Mouse (Mus musculus): Measurements from ENCODE around the gene Tmem59l. TPM values are rescaled to one million over a fixed set of nuclear protein-coding genes. Genes with fewer than 3 reads are reported as not detected.
A peak's percentile ranks its signal among the peaks of the same experiment; 100 is the strongest.

The Tmem59l gene
- polyA plus RNA-seq, 1 experiment from 2014 or later: not detected

GRCm38 (mm10) chr8:70495001-70495770 lies 8.0 kb upstream of the Tmem59l start:
- 7% methylated on average over 21 of the region's 21 CpGs for WGBS (ENCODE audit: insufficient replicate concordance)
- Histone ChIP-seq H3K4me1 (replicated peaks) (peaks cover 29% of the 10 kb centered on the region), H3K9me3 (replicated peaks) (no peaks in the 10 kb centered on the region), H3K4me3 (replicated peaks) (no peak overlapping the region), H3K36me3 (replicated peaks) (no peaks in the 10 kb centered on the region), H3K27ac (replicated peaks) (no peak overlapping the region), H3K4me2 (no peak overlapping the region), H3K9ac (no peak overlapping the region), H3K27me3 (peaks cover 100% of the 10 kb centered on the region)
- no peak for ATAC-seq (ENCODE audit: insufficient read depth)

DNA sequence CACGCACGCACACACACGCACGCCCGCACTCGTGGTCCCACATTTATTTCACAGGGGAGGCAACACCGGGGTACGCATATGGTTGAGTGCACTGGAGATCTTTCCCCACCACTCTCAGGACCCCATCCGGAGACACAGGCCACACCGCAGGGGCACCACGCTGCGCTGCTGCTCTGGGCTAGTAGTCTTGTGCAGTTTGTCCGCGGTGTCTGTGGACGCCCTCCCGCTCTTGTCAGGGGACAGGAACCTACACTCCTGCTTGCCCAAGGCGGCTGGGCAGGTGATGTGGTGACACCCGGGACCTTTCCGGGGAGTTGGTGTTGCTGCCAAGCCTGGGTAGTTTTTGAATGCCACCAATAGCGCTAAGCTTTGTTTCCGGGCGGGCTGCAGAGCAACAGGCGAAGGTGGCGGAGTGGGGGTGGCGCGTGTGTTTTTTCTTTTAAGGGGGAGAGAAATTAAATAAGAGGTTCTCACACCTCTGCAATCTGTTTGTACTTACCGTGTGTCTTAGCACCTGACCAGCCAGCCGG lies 7.3 kb upstream of the Tmem59l start:
- Histone ChIP-seq H3K9ac (no peak overlapping the region), H3K27ac (replicated peaks) (no peak overlapping the region), H3K27me3 (peaks cover 100% of the 10 kb centered on the region), H3K4me1 (replicated peaks) (peaks cover 25% of the 10 kb centered on the region), H3K9me3 (replicated peaks) (no peaks in the 10 kb centered on the region), H3K4me3 (replicated peaks) (no peak overlapping the region), H3K36me3 (replicated peaks) (no peaks in the 10 kb centered on the region), H3K4me2 (no peak overlapping the region)
- 6% methylated on average over 28 of the region's 28 CpGs for WGBS (ENCODE audit: insufficient replicate concordance)
- no peak for ATAC-seq (ENCODE audit: insufficient read depth)

DNA sequence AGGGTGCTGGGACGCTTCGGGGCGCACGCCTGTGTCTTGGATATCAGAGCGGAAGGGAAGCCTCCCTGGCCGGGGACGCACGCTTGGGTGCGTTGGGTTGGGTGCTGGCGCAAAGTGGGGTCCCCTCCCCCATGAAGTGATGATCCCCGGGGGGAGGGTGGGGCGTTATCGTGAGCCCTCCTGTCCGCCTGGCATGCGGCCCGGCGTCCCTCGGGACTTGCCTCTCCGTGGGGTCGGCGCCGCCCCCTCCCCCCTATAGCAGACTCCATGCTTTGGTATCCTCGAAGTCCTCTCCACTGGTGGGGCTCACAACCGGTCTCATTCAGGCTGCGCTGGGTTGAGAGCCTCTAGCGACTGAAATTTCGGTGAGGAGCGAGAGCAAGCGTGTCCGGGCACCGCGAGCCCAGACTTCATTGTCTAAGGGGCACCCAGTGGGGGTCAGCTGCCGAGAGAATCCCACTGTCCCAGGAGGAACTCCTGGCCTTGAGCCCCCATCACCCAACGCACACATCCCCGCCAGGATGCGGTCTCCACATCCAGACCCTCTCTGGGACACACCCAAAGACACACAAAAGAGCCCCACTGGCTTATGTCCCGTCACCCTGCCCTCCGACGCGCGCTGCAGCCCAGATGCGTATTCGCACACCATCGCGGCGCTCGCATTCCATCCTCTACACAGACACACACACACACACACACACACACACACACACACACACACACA lies 6.7 kb upstream of the Tmem59l start:
- no peak overlapping the region; the same call in 1 of the 2 replicates for H3K4me2 ChIP-seq
- H3K27me3 ChIP-seq: peaks cover 100% of the 10 kb centered on the region

DNA sequence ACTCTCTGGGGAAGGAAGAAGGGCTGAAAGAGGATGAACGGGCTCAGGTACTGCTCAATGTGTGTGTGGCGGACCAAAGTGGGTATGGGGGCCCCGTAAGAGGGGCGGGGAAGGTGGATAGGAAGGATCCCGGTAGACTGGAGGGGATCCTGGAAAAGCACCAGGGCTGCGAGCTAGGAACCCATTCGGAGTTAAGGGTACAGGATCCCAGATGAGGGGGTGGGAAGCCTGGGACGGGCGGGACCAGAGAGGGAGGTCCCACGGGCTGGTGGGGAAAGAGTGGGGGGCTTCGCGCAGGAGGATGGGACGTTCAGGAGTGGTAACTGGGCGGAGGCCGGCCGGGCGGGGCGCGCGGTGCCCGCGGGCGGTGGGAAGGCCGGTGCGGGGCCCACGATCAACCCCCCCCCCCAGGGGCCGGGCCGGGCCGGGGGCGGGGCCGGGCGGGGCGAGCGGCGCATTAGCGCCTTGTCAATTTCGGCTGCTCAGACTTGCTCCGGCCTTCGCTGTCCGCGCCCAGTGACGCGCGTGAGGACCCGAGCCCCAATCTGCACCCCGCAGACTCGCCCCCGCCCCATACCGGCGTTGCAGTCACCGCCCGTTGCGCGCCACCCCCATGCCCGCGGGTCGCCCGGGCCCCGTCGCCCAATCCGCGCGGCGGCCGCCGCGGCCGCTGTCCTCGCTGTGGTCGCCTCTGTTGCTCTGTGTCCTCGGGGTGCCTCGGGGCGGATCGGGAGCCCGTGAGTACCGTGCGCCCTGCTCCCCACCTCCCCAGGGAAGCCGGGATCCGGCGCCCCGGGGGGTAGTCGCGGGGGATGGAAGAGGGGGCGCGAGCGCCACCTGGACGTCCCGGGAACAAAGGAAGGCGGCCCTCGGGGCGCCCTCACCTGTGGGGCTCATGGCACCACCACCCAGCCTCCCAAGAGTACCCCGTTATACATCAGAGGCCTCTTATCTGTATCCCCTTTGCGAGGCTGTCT lies 5.8 kb upstream of the Tmem59l start, which contains the start of gene Crlf1:
Crlf1 (plus strand) TSS at position 495 of the 977 bp plus-strand sequence.
- peaks cover 100% of the 10 kb centered on the region for H3K27me3 ChIP-seq

More for the DNA sequence above, 6.7 kb upstream of the Tmem59l start:
- no peak for ATAC-seq (ENCODE audit: insufficient read depth)
- H3K9me3 ChIP-seq (replicated peaks): no peaks in the 10 kb centered on the region
- WGBS (ENCODE audit: insufficient replicate concordance): 2% methylated on average over 47 of the region's 47 CpGs
- H3K36me3 ChIP-seq (replicated peaks): no peaks in the 10 kb centered on the region
- peaks cover 24% of the 10 kb centered on the region for H3K4me1 ChIP-seq (replicated peaks)
- H3K9ac ChIP-seq: no peak overlapping the region
- H3K4me3 ChIP-seq (replicated peaks): no peak overlapping the region; the same call in 1 of the 2 replicates
- H3K27ac ChIP-seq (replicated peaks): no peak overlapping the region

DNA sequence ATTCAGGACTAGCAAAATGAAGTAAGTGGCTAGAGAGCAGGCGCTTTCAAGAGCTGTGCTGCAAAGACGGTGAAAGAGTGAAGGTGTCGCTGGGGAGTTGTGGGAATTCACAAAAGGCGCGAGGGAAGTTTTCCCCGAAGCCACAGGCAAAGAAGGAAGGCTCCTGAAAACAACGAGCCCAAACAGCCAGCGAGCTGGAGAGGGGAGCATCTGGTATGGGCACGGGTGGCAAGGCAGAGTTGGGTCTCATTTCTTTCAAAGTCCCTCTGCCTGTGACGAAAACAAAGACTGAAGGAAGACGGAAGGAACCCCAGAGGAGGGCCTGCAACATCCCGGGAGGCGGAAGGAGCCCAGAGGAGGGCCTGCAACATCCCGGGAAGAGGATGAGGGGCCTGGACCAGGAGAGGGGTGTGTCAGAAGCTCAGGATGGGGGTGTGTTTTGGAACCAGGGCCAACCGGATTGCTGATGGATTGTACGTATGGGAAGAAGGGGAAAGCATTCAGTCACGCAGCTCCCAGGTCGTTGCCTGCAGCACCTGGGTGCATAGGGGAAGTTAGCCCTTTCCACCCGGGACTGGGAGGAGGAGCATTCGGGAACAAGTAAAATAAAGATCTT lies 3.8 kb upstream of the Tmem59l start:
- ATAC-seq (ENCODE audit: insufficient read depth): no peak
- H3K4me1 ChIP-seq (replicated peaks): peaks cover 30% of the 10 kb centered on the region
- H3K4me3 ChIP-seq (replicated peaks): no peak overlapping the region
- H3K36me3 ChIP-seq (replicated peaks): no peaks in the 10 kb centered on the region
- 7% methylated on average over 20 of the region's 20 CpGs for WGBS (ENCODE audit: insufficient replicate concordance)
- no peak overlapping the region for H3K9ac ChIP-seq
- H3K27ac ChIP-seq (replicated peaks): no peak overlapping the region
- H3K4me2 ChIP-seq: no peak overlapping the region
- H3K27me3 ChIP-seq: peaks cover 100% of the 10 kb centered on the region
- H3K9me3 ChIP-seq (replicated peaks): no peaks in the 10 kb centered on the region

More for the DNA sequence above, 5.8 kb upstream of the Tmem59l start, which contains the start of gene Crlf1:
- Histone ChIP-seq H3K9ac (no peak within 1 kb of the TSS), H3K9me3 (replicated peaks) (no peaks in the 10 kb centered on the region), H3K4me1 (replicated peaks) (peaks cover 29% of the 10 kb centered on the region), H3K4me3 (replicated peaks) (peak within 1 kb of the TSS; percentile 35), H3K4me2 (peak within 1 kb of the TSS; percentile 57), H3K36me3 (replicated peaks) (no peaks in the 10 kb centered on the region), H3K27ac (replicated peaks) (no peak within 1 kb of the TSS)
- ATAC-seq (ENCODE audit: insufficient read depth): no peak
- under 1% methylated on average over 77 of the region's 93 CpGs for WGBS (ENCODE audit: insufficient replicate concordance)

DNA sequence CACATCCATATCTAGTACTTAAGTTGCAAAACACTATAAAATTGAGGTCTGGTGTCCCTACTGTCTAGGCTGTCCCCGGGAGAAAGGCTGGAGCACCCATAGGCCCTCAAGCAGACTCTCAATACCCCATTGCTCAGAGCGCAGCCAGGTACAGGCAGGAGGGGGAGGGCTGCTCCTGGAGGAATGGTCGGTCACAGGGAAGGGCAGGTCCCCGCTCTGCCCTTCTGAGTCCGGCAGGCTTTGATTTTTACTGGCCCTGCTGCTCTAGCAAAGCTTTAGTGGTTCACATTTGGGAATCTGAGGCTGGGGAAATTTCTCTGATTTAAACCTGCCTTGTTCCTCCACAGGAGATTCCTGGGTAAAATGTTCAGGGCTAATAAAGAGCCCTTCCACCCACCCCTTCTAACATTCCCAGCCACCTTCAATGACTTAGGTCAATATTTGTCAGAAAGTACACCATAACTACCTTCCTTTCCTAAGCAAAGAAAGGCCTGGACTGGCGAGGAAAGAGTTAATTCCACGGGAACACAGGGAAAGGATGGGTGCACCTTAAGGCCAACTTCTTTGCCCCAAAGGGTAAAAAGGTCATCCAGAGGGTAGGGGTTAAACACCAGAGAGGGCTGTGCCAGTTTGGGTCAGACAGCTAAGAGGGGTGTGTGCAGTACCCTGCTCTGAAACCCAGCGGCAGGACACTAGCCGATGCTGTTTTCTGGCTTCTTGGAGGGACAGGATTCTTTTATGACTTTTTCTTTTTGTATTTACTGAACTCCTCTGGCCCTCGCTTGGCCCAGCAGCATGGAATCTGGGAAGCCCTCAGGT lies 3.1 kb upstream of the Tmem59l start:
- 19% methylated on average over 10 of the region's 10 CpGs for WGBS (ENCODE audit: insufficient replicate concordance)
- ATAC-seq (ENCODE audit: insufficient read depth): no peak
- H3K4me3 ChIP-seq (replicated peaks): no peak overlapping the region
- H3K4me2 ChIP-seq: no peak overlapping the region
- no peaks in the 10 kb centered on the region for H3K36me3 ChIP-seq (replicated peaks)
- H3K27ac ChIP-seq (replicated peaks): no peak overlapping the region
- no peak overlapping the region for H3K9ac ChIP-seq
- H3K27me3 ChIP-seq: peaks cover 100% of the 10 kb centered on the region
- peaks cover 30% of the 10 kb centered on the region for H3K4me1 ChIP-seq (replicated peaks)
- H3K9me3 ChIP-seq (replicated peaks): no peaks in the 10 kb centered on the region

- Histone ChIP-seq H3K9ac (no peak overlapping the region), H3K4me2 (peak overlapping the region; percentile 49), H3K27ac (replicated peaks) (no peak overlapping the region), H3K4me3 (replicated peaks) (peak overlapping the region; percentile 25), H3K27me3 (peaks cover 100% of the 10 kb centered on the region), H3K36me3 (replicated peaks) (no peaks in the 10 kb centered on the region), H3K9me3 (replicated peaks) (no peaks in the 10 kb centered on the region), H3K4me1 (replicated peaks) (peaks cover 30% of the 10 kb centered on the region)
- 3% methylated on average over 35 of the region's 41 CpGs for WGBS (ENCODE audit: insufficient replicate concordance)
- no peak for ATAC-seq (ENCODE audit: insufficient read depth)
Observed at GRCm38 (mm10) chr8:70489576-70489975, 2.4 kb upstream of the Tmem59l start.

DNA sequence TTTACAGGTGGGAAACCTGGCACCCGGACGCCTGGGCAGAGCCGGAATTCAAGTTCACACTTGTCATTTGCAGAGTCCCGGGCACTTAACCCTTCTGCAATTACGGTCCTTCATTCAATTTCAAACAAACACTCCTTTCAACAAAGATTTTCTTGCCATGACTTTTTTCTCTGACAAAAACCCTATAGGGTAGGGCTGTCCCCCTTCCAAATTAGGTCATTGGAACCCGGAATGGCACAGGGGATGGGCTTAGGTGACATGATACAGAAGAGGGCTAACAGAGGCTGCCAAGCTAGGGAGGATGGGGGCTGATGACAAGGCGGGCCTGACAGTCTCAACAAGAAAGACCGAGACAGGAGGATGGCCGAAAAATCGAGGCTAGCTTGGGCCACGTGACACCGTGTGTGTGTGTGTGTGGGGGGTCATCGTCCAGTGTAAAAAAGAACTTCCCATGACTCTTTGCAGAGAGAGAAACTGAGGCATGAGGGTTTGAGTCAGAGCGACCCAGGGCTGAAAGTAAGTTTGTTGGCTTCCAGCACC lies 1.8 kb upstream of the Tmem59l start:
- peaks cover 100% of the 10 kb centered on the region for H3K27me3 ChIP-seq
- ATAC-seq (ENCODE audit: insufficient read depth): no peak
- no peak overlapping the region for H3K9ac ChIP-seq
- no peak overlapping the region for H3K27ac ChIP-seq (replicated peaks)
- H3K4me1 ChIP-seq (replicated peaks): peaks cover 30% of the 10 kb centered on the region
- H3K4me2 ChIP-seq: peak overlapping the region; percentile 54
- peak overlapping the region; percentile 25 for H3K4me3 ChIP-seq (replicated peaks)
- 3% methylated on average over 14 of the region's 14 CpGs for whole genome bisulfite sequencing (ENCODE audit: insufficient replicate concordance)
- H3K9me3 ChIP-seq (replicated peaks): no peaks in the 10 kb centered on the region
- H3K36me3 ChIP-seq (replicated peaks): no peaks in the 10 kb centered on the region

- no peaks in the 10 kb centered on the region for H3K36me3 ChIP-seq (replicated peaks)
- WGBS (ENCODE audit: insufficient replicate concordance): 3% methylated on average over 55 of the region's 55 CpGs
- H3K27me3 ChIP-seq: peaks cover 100% of the 10 kb centered on the region
- H3K9me3 ChIP-seq (replicated peaks): no peaks in the 10 kb centered on the region
- peaks cover 26% of the 10 kb centered on the region for H3K4me1 ChIP-seq (replicated peaks)
- H3K4me2 ChIP-seq: peak overlapping the region; percentile 54
- H3K27ac ChIP-seq (replicated peaks): no peak overlapping the region
- ATAC-seq (ENCODE audit: insufficient read depth): no peak
- no peak overlapping the region for H3K9ac ChIP-seq
- H3K4me3 ChIP-seq (replicated peaks): peak overlapping the region; percentile 22
Observed at GRCm38 (mm10) chr8:70487993-70488796, 1.0 kb upstream of the Tmem59l start.
